In the genomic region with DNA sequence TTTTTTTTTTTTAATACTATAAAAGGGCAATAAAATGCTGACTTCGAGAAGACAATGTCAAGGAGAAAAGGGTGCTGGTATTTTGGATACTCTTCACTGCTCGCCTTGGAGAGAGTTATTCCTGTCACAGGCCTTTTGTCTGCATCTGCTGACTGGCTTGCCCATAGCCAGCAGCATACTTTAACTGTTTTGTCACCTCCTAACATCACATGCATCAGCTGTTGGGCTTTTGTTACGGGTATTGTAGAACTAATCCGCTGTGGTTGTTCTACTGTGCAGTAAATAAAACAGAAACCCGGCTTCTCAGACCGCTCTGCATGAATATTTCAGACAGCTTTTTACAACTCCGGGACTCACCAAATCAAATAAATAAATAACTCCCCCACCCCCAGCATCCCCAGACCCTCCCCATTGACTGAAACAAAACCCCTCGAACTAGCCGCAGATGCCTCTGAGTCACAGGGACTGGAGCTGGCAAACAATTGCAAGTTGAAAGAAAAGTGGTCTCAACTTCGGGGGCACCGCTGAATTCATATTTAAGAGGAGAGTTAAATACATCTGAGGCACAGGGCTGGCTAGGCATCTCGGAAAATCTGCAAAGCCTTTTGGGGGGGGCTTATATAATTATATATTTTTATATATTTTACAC, we compare ENCODE assay signal across 11 mouse cellular contexts. TPM values are rescaled to one million over a fixed set of nuclear protein-coding genes. Genes with fewer than 3 reads are reported as not detected.
DNase-seq lines count a peak whose midpoint lies in the region; ATAC-seq and TF ChIP-seq lines count a peak whose summit lies in the region.
"Had no signal": no experiment of that assay in that cellular context is flagged by ENCODE, and none has a peak within 500 bp of the region (broad histone marks: within the 10 kb centered on the region; RNA-seq: fewer than 3 reads in every experiment).

No protein-coding gene starts in this region.

- no peaks in the 10 kb centered on the region for H3K36me3 ChIP-seq in embryonic facial prominence, embryonic 11.5 days (replicated peaks; ENCODE audit: control insufficient read depth, insufficient read depth, low read depth, low read length)
- no peaks in the 10 kb centered on the region for H3K36me3 ChIP-seq in embryonic facial prominence, embryonic 10.5 days (replicated peaks)
- peaks cover 25% of the 10 kb centered on the region for H3K36me3 ChIP-seq in heart, embryonic 14.5 days (ENCODE audit: control insufficient read depth, insufficient read depth, low read length)
- no peaks in the 10 kb centered on the region for H3K36me3 ChIP-seq in midbrain, embryonic 12.5 days
- H3K36me3 ChIP-seq in stomach, postnatal 0 days (ENCODE audit: control insufficient read depth, insufficient read depth, low read length) = no peaks in the 10 kb centered on the region
- no peaks in the 10 kb centered on the region for H3K36me3 ChIP-seq in thymus, adult 2 months (ENCODE audit: control insufficient read depth, insufficient read depth, low read length)

- no peak overlapping the region for H3K4me2 ChIP-seq in embryonic facial prominence, embryonic 11.5 days (ENCODE audit: low read depth, low read length)
- peak overlapping the region; percentile 32; the same call in 1 of the 2 replicates for H3K4me2 ChIP-seq in heart, embryonic 14.5 days (ENCODE audit: low read length)
- peak overlapping the region; percentile 36 for H3K4me2 ChIP-seq in midbrain, embryonic 12.5 days (replicated peaks)
- H3K4me2 ChIP-seq in stomach, postnatal 0 days (replicated peaks; ENCODE audit: low read depth) = no peak overlapping the region

- H3K27me3 ChIP-seq in embryonic facial prominence, embryonic 11.5 days (ENCODE audit: control insufficient read depth, insufficient read depth, low read length) = no peaks in the 10 kb centered on the region
- peaks cover 23% of the 10 kb centered on the region; the same call in 1 of the 2 replicates for H3K27me3 ChIP-seq in embryonic facial prominence, embryonic 10.5 days (replicated peaks; ENCODE audit: low read depth, poor library complexity, severe bottlenecking)
- H3K27me3 ChIP-seq in heart, embryonic 14.5 days (ENCODE audit: control insufficient read depth, insufficient read depth, low read length) = no peaks in the 10 kb centered on the region
- H3K27me3 ChIP-seq in midbrain, embryonic 12.5 days = no peaks in the 10 kb centered on the region
- H3K27me3 ChIP-seq in stomach, postnatal 0 days (ENCODE audit: control insufficient read depth, insufficient read depth, low read length) = no peaks in the 10 kb centered on the region
- H3K27me3 ChIP-seq in thymus, adult 2 months (ENCODE audit: control insufficient read depth, insufficient read depth, low read length) = no peaks in the 10 kb centered on the region

- WGBS in embryonic facial prominence, embryonic 11.5 days = 31% methylated on average over 12 of the region's 12 CpGs
- WGBS in embryonic facial prominence, embryonic 10.5 days = 30% methylated on average over 12 of the region's 12 CpGs
- WGBS in heart, embryonic 14.5 days = 28% methylated on average over 12 of the region's 12 CpGs
- WGBS in midbrain, embryonic 12.5 days = 6% methylated on average over 12 of the region's 12 CpGs
- 45% methylated on average over 12 of the region's 12 CpGs for WGBS in stomach, postnatal 0 days
- WGBS in thymus, adult 2 months = 71% methylated on average over 12 of the region's 12 CpGs

- TF ChIP-seq POLR2A in thymus, adult 2 months (IDR thresholded peaks at IDR 0.05; ENCODE audit: control insufficient read depth, extremely low read depth, insufficient read depth, low read length, poor library complexity) = no peak

- no peak for TF ChIP-seq CTCF in stomach, postnatal 0 days (IDR thresholded peaks at IDR 0.05; ENCODE audit: low read depth)
- TF ChIP-seq CTCF in thymus, adult 2 months (IDR thresholded peaks at IDR 0.05; ENCODE audit: borderline replicate concordance, control insufficient read depth, extremely low read depth, insufficient read depth, low read length, poor library complexity) = no peak

- H3K4me1 ChIP-seq in embryonic facial prominence, embryonic 11.5 days (ENCODE audit: control insufficient read depth, insufficient read depth, low read length) = no peaks in the 10 kb centered on the region
- peaks cover 41% of the 10 kb centered on the region for H3K4me1 ChIP-seq in embryonic facial prominence, embryonic 10.5 days
- peaks cover 39 to 68% of the 10 kb centered on the region in 2 experiments for H3K4me1 ChIP-seq in heart, embryonic 14.5 days (ENCODE audit: control insufficient read depth in 2 of 2, insufficient read depth in 2 of 2, low read length in 2 of 2)
- peaks cover 59% of the 10 kb centered on the region for H3K4me1 ChIP-seq in midbrain, embryonic 12.5 days
- H3K4me1 ChIP-seq in stomach, postnatal 0 days (replicated peaks; ENCODE audit: control insufficient read depth, insufficient read depth) = 0 out of 2 replicates have a peak, but pooled peaks cover 2% of the 10 kb centered on the region
- H3K4me1 ChIP-seq in thymus, adult 2 months (replicated peaks; ENCODE audit: control insufficient read depth, insufficient read depth, low read length) = no peaks in the 10 kb centered on the region

- no peak overlapping the region for H3K4me3 ChIP-seq in embryonic facial prominence, embryonic 11.5 days (ENCODE audit: low read depth, low read length)
- H3K4me3 ChIP-seq in embryonic facial prominence, embryonic 10.5 days = no peak overlapping the region
- no peak overlapping the region for H3K4me3 ChIP-seq in heart, embryonic 14.5 days (ENCODE audit: control insufficient read depth in 1 of 2, insufficient read depth in 1 of 2, low read depth in 1 of 2, low read length in 2 of 2)
- H3K4me3 ChIP-seq in midbrain, embryonic 12.5 days = no peak overlapping the region
- no peak overlapping the region for H3K4me3 ChIP-seq in stomach, postnatal 0 days (ENCODE audit: low read depth, low read length)
- no peak overlapping the region for H3K4me3 ChIP-seq in thymus, adult 2 months (ENCODE audit: control insufficient read depth, insufficient read depth, low read length)

- no peak overlapping the region for H3K9ac ChIP-seq in embryonic facial prominence, embryonic 11.5 days (replicated peaks; ENCODE audit: low read length)
- peak overlapping the region; percentile 68 for H3K9ac ChIP-seq in heart, embryonic 14.5 days (ENCODE audit: low read length)
- H3K9ac ChIP-seq in midbrain, embryonic 12.5 days (replicated peaks) = no peak overlapping the region
- H3K9ac ChIP-seq in stomach, postnatal 0 days (ENCODE audit: low read length) = no peak overlapping the region

- H3K27ac ChIP-seq in embryonic facial prominence, embryonic 11.5 days (replicated peaks; ENCODE audit: low read depth, low read length) = no peak overlapping the region
- no peak overlapping the region for H3K27ac ChIP-seq in embryonic facial prominence, embryonic 10.5 days (replicated peaks)
- peak overlapping the region; percentile 96 for H3K27ac ChIP-seq in heart, embryonic 14.5 days (replicated peaks in 1 of 2; ENCODE audit: control insufficient read depth in 1 of 2, insufficient read depth in 1 of 2, low read depth in 2 of 2, low read length in 2 of 2)
- peak overlapping the region; percentile 39 for H3K27ac ChIP-seq in midbrain, embryonic 12.5 days (replicated peaks)
- H3K27ac ChIP-seq in stomach, postnatal 0 days (replicated peaks) = no peak overlapping the region
- H3K27ac ChIP-seq in thymus, adult 2 months (ENCODE audit: control insufficient read depth, insufficient read depth, low read length) = no peak overlapping the region
- H3K27ac ChIP-seq: macrophage had no signal

- ATAC-seq in embryonic facial prominence, embryonic 11.5 days (replicated peaks; ENCODE audit: insufficient number of reproducible peaks, low FRiP score, low TSS enrichment, low read depth) = no peak
- no peak for ATAC-seq in heart, embryonic 14.5 days (ENCODE audit: insufficient number of reproducible peaks, insufficient read depth, low FRiP score, low read depth)
- ATAC-seq in midbrain, embryonic 12.5 days (ENCODE audit: low FRiP score, low read depth) = peak; percentile 74
- ATAC-seq in stomach, postnatal 0 days (ENCODE audit: low FRiP score, low TSS enrichment) = no peak

- DNase-seq in embryonic facial prominence, embryonic 11.5 days (ENCODE audit: low spot score) = peak; percentile 35
- no peak for DNase-seq in embryonic facial prominence, embryonic 10.5 days (ENCODE audit: low spot score)
- peak; percentile 62 for DNase-seq in embryo, embryonic 11 days
- no peak for DNase-seq in stomach, postnatal 0 days (ENCODE audit: low spot score)
- DNase-seq in thymus, adult 2 months = no peak
- no peak for DNase-seq in left cerebral cortex, adult 8-10 months (ENCODE audit: low spot score in 2 of 2)
- DNase-seq: gastrocnemius, postnatal 14 days; kidney, adult 9 months had no signal

- no peak for TF ChIP-seq EP300 in stomach, postnatal 0 days (optimal IDR thresholded peaks at IDR 0.05)

- no peaks in the 10 kb centered on the region for H3K9me3 ChIP-seq in embryonic facial prominence, embryonic 11.5 days (replicated peaks; ENCODE audit: control insufficient read depth, low read length)
- H3K9me3 ChIP-seq in embryonic facial prominence, embryonic 10.5 days = no peaks in the 10 kb centered on the region
- no peaks in the 10 kb centered on the region for H3K9me3 ChIP-seq in heart, embryonic 14.5 days (ENCODE audit: control insufficient read depth, low read length)
- no peaks in the 10 kb centered on the region for H3K9me3 ChIP-seq in midbrain, embryonic 12.5 days
- no peaks in the 10 kb centered on the region for H3K9me3 ChIP-seq in stomach, postnatal 0 days (ENCODE audit: control insufficient read depth, low read length)

RNA-seq across cellular contexts. Expression of a gene that starts 41.7 kb away (rescaled TPM):
- polyA plus RNA-seq in embryonic facial prominence, embryonic 11.5 days (2014; fragmentation: Nextera tagmentation; extraction: Ambion mirVana) = 1.9 and 3.2 TPM in 2 replicates
- polyA plus RNA-seq in embryonic facial prominence, embryonic 10.5 days (2016; fragmentation: Nextera tagmentation; extraction: Ambion mirVana) = 3.0 and 3.9 TPM in 2 replicates
- polyA plus RNA-seq in heart, embryonic 14.5 days (2014; fragmentation: Nextera tagmentation; extraction: Ambion mirVana) = 21.0 and 21.7 TPM in 2 replicates
- polyA plus RNA-seq in midbrain, embryonic 12.5 days (2016; fragmentation: Nextera tagmentation; extraction: Ambion mirVana) = 10.5 and 10.7 TPM in 2 replicates
- 0.40 and 0.54 TPM in 2 replicates for polyA plus RNA-seq in stomach, postnatal 0 days (2015; fragmentation: Nextera tagmentation; extraction: Ambion mirVana)
- 0.43 and 0.71 TPM in 2 replicates for polyA plus RNA-seq in thymus, adult 2 months (2012; rRNA removed)
- 10 to 100 TPM in 3 of 4 experiments, 1 to 10 TPM in 1; 9.5 to 12.4 (median 10.9) TPM for total RNA-seq in left cerebral cortex, adult 8-10 months (2022)

Comparison
In these comparisons a context has a peak if more than half of its experiments do, and no peak if none do; other contexts are left out.
1. DNase-seq: peak in embryonic facial prominence, embryonic 11.5 days (single experiment) and embryo, embryonic 11 days (single experiment); none in embryonic facial prominence, embryonic 10.5 days (single experiment), stomach, postnatal 0 days (single experiment), thymus, adult 2 months (single experiment) and left cerebral cortex, adult 8-10 months (0 of 2).
2. H3K27ac ChIP-seq: peak in heart, embryonic 14.5 days (2 of 2) and midbrain, embryonic 12.5 days (single experiment); none in embryonic facial prominence, embryonic 11.5 days (single experiment), embryonic facial prominence, embryonic 10.5 days (single experiment), stomach, postnatal 0 days (single experiment) and thymus, adult 2 months (single experiment).
3. H3K4me2 ChIP-seq: peak in heart, embryonic 14.5 days (single experiment) and midbrain, embryonic 12.5 days (single experiment); none in embryonic facial prominence, embryonic 11.5 days (single experiment) and stomach, postnatal 0 days (single experiment).